Mouse (Mus musculus): ENCODE measurements at regions not wholly inside any gene's neighbourhood (a gene's known extent, or its start where the extent isn't known, plus 50 kb on each side); places are given as distances from the start of the nearest gene placed in this dataset.
"Not testable (repeated sequence)": the region's sequence is repeated elsewhere in the genome, so short reads cannot be mapped to it uniquely, and the experiment has no call there.

- no peak for DNase-seq
Observed at GRCm38 (mm10) chr16:25478300-25478699, 191.7 kb downstream of the Tprg start.

- peak in 1 of 2 experiments; percentile 13 for DNase-seq
Observed at GRCm38 (mm10) chr16:25483831-25484254, 197.2 kb downstream of the Tprg start.

- DNase-seq: no peak
Observed at GRCm38 (mm10) chr16:25485007-25485406, 198.4 kb downstream of the Tprg start.

- no peak for DNase-seq
Observed at GRCm38 (mm10) chr16:25486477-25487094, 197.0 kb upstream of the Trp63 start.

GRCm38 (mm10) chr16:25490847-25491246 lies 192.7 kb upstream of the Trp63 start:
- DNase-seq: no peak

- no peak for DNase-seq
Observed at GRCm38 (mm10) chr16:25494153-25494552, 189.4 kb upstream of the Trp63 start.

GRCm38 (mm10) chr16:25495586-25496196 lies 187.9 kb upstream of the Trp63 start:
- DNase-seq: no peak

- DNase-seq: no peak
Observed at GRCm38 (mm10) chr16:25504829-25505228, 178.7 kb upstream of the Trp63 start.

GRCm38 (mm10) chr16:25517114-25517868 lies 166.3 kb upstream of the Trp63 start:
- DNase-seq: no peak

GRCm38 (mm10) chr16:25523141-25523540 lies 160.4 kb upstream of the Trp63 start:
- DNase-seq: not testable (repeated sequence)

- no peak for DNase-seq
Observed at GRCm38 (mm10) chr16:25523621-25524020, 159.9 kb upstream of the Trp63 start.

GRCm38 (mm10) chr16:25527850-25528249 lies 155.7 kb upstream of the Trp63 start:
- DNase-seq: no peak

GRCm38 (mm10) chr16:25528313-25528712 lies 155.2 kb upstream of the Trp63 start:
- DNase-seq: no peak

GRCm38 (mm10) chr16:25529681-25530080 lies 153.9 kb upstream of the Trp63 start:
- no peak for DNase-seq

- no peak for DNase-seq
Observed at GRCm38 (mm10) chr16:25531761-25532336, 151.7 kb upstream of the Trp63 start.

- no peak for DNase-seq
Observed at GRCm38 (mm10) chr16:25532519-25533205, 150.9 kb upstream of the Trp63 start.

- peak; percentile 6 to 7 for DNase-seq
Observed at GRCm38 (mm10) chr16:25533206-25533580, 150.4 kb upstream of the Trp63 start.

GRCm38 (mm10) chr16:25536550-25536949 lies 147.0 kb upstream of the Trp63 start:
- no peak for DNase-seq

- no peak for DNase-seq
Observed at GRCm38 (mm10) chr16:25549542-25550110, 133.9 kb upstream of the Trp63 start.

GRCm38 (mm10) chr16:25557181-25557580 lies 126.4 kb upstream of the Trp63 start:
- DNase-seq: no peak

GRCm38 (mm10) chr16:25580216-25580615 lies 103.3 kb upstream of the Trp63 start:
- no peak for DNase-seq

GRCm38 (mm10) chr16:25584337-25585069 lies 99.1 kb upstream of the Trp63 start:
- peak; percentile 17 to 31 for DNase-seq
